Mouse (Mus musculus) kidney, embryonic 16.5 days (tissue): ENCODE measurements around the gene Nyap2. TPM values are rescaled to one million over a fixed set of nuclear protein-coding genes. Genes with fewer than 3 reads are reported as not detected.

Experiments used
- ATAC-seq: fragments of 200-750 bp; cut with Nextera tagmentation; 2 replicates; pipeline ENCODE4 v1.8.0; 2017; ENCODE audit warnings: moderate TSS enrichment; ENCODE audit not compliant: low FRiP score, low TSS enrichment
- H3K27ac ChIP-seq: fragments of 300-500 bp; sonication (generic); 2 replicates; pipeline ENCODE4 v1.5.1; 2014; ENCODE audit warnings: low read length
- H3K27me3 ChIP-seq: fragments of 300-500 bp; sonication (generic); 2 replicates; pipeline ENCODE4 v1.6.1; 2014; ENCODE audit warnings: low read length, control low read depth, mixed read lengths; ENCODE audit not compliant: insufficient read depth
- H3K36me3 ChIP-seq: fragments of 300-500 bp; sonication (generic); 2 replicates; pipeline ENCODE4 v1.6.1; 2014; ENCODE audit warnings: low read length, control low read depth, mixed read lengths; ENCODE audit not compliant: insufficient read depth
- H3K4me1 ChIP-seq: fragments of 300-500 bp; sonication (generic); 2 replicates; pipeline ENCODE4 v1.6.1; 2014; ENCODE audit warnings: low read length, control low read depth, mixed read lengths; ENCODE audit not compliant: insufficient read depth
- H3K4me2 ChIP-seq: fragments of 300-500 bp; sonication (generic); replicated peaks from 2 replicates; pipeline ENCODE4 v1.6.1; 2014; ENCODE audit warnings: low read depth, low read length
- H3K4me3 ChIP-seq: fragments of 300-500 bp; sonication (generic); 2 replicates; pipeline ENCODE4 v1.5.1; 2014; ENCODE audit warnings: mild to moderate bottlenecking, low read length
- H3K9ac ChIP-seq: fragments of 300-500 bp; sonication (generic); replicated peaks from 2 replicates; pipeline ENCODE4 v1.6.1; 2014; ENCODE audit warnings: low read length
- H3K9me3 ChIP-seq: fragments of 300-500 bp; sonication (generic); 2 replicates; pipeline ENCODE4 v1.6.1; 2016; ENCODE audit warnings: low read length, control low read depth
- WGBS: fragments of 180-500 bp; shearing (Covaris S2); extraction: QIAGEN DNeasy Blood & Tissue Kit; methylation state at CpG from one replicate; pipeline ENCODE4 v1.1.7; 2014; 5-methylcytosine and 5-hydroxymethylcytosine counted together
- polyA plus RNA-seq: library from polyadenylated mRNA; unstranded; fragments of >200 nt; fragmentation: Nextera tagmentation; extraction: Ambion mirVana; gene quantifications from 2 replicates; pipeline ENCODE4 v1.2.1, GENCODE M21; 2015

Gene Nyap2
- 0.05 and 0.09 TPM in 2 replicates for polyA plus RNA-seq

DNA sequence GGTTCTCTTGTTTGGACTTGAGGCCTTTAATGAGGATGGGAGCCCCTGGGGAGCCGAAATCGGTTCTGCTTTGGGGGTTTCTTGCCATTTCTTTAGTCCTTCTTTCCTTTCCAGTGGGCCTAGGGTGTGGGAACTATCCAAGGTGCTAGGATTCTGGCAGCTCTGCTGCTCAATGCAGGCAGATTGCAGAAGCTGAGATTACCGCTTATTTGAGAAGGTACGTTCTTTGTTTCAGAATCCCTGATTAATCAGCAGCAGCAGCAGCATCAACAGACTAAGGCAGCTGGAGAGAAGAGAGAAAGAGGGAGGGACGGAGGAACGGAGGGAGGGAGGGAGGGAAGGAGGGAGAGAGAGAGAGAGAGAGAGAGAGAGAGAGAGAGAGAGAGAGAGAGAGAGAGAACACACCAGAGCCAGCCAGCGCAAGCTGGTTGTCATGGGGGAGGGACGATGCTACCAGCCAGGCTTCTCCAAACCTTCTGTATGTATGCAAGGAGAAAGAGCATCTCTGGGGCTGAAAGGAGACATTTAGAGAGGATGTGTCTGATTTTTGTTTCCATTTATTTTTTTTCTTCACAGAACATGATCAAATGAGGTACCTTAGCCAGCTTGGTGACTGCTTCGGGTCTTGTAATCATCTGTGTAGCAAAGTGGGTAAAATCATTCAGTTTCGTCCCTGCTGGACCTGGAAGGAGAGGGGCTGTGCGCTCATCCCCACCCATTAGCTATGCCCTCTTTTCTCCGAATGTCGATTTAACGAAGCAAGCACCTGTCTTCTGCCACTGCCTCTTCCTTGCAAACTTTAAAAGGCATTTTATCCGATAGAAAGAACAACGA lies at the start of gene Nyap2:
Gene Nyap2 (plus strand): TSS at position 120 of the 834 bp plus-strand sequence.
- Histone ChIP-seq H3K9me3 (no peaks in the 10 kb centered on the region), H3K4me2 (no peak within 1 kb of the TSS), H3K9ac (no peak within 1 kb of the TSS), H3K4me1 (no peaks in the 10 kb centered on the region), H3K27me3 (no peaks in the 10 kb centered on the region), H3K27ac (no peak within 1 kb of the TSS), H3K4me3 (no peak within 1 kb of the TSS), H3K36me3 (no peaks in the 10 kb centered on the region)
- ATAC-seq: no peak
- WGBS: 37% methylated on average over 16 of the region's 16 CpGs

DNA sequence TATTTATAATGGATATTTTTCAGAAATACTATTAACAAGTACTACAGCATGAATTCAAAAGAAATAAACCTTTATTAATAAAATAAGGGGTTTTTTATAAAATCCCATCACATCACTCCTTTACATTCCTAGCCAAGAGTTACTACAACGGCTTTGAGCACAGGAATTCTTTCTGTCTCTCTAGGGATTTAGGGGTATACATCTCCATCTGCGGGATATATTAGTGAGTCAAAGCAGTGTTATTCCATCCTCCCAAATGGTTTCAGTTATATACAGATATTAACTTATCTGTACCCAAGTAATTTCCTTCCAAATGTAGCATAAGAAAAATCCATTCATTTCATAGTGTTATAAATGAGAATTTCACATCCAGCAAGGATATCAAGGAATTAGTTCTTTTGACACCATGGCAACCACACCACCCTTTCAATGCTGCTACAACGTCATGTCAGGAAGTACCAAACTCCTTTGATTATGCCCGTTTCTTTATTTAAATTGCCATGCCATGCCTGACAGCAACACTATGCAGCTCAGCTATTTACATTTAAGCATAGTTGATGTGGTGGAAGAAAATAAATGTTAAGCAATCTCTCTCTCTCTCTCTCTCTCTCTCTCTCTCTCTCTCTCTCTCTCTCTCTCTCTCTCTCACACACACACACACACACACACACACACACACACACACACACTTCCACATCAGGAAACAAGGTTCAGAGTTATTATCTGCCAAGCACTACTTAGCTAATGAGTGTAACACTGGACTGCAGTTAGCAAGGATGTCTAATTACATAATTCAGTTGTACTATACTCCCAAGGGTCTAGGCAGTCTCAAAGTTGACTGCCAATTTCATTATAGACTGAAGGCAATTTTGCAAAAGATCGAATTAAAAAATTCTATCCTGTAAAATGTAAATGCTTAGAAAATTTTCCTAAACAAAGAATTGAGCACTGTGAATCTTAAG lies 33.6 kb upstream of the Nyap2 start:
- Histone ChIP-seq H3K9ac (no peak overlapping the region), H3K27me3 (no peaks in the 10 kb centered on the region), H3K27ac (no peak overlapping the region), H3K4me1 (no peaks in the 10 kb centered on the region), H3K9me3 (no peaks in the 10 kb centered on the region), H3K4me2 (no peak overlapping the region), H3K4me3 (no peak overlapping the region), H3K36me3 (no peaks in the 10 kb centered on the region)
- WGBS: 59% methylated on average over 5 of the region's 5 CpGs
- no peak for ATAC-seq

DNA sequence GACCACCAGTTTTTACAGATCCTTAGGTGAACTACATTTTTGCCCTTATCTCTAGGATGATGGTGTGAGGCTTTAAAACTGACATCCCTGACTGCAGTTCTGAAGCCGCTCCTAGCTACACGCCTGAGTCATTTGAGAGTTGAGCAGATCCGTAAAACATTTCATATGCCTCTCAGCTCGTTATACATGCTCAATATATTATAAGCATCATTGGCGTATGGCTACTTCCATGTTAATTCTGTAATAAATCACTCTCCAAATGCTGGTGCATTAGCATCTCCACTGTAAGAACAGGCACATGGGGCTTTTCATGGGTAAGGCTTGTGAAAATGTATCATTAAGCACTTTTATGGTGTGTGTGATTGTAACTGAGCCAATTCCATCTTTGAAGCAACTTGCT lies 18.4 kb upstream of the Nyap2 start:
- 67% methylated on average over 5 of the region's 5 CpGs for WGBS
- H3K4me3 ChIP-seq: no peak overlapping the region
- no peaks in the 10 kb centered on the region for H3K36me3 ChIP-seq
- no peaks in the 10 kb centered on the region for H3K27me3 ChIP-seq
- no peaks in the 10 kb centered on the region for H3K9me3 ChIP-seq
- no peak overlapping the region for H3K27ac ChIP-seq
- no peaks in the 10 kb centered on the region for H3K4me1 ChIP-seq
- H3K9ac ChIP-seq: no peak overlapping the region
- no peak for ATAC-seq
- H3K4me2 ChIP-seq: no peak overlapping the region

DNA sequence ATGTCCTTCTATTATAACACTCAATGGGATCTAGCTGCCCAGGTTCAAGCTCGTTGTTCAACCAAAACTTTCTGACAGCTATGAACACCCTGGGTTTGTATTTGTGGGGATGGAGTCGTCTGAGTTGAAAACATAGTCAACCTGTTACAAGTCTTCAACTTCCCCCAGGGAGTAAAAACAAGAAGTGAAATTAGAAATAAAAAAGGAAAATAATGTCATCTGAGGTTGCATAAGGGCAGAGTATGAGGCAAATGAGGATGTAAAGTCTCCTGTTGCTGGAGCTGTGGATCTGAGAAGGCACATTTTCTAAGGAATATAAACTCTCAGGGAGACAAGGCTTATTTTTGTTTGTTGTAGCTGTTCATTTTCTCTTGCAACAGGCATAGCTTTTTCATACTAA lies 17.9 kb upstream of the Nyap2 start:
- WGBS: 76% methylated on average over 2 of the region's 2 CpGs
- Histone ChIP-seq H3K9ac (no peak overlapping the region), H3K4me1 (no peaks in the 10 kb centered on the region), H3K4me3 (no peak overlapping the region), H3K27ac (no peak overlapping the region), H3K4me2 (no peak overlapping the region), H3K36me3 (no peaks in the 10 kb centered on the region), H3K9me3 (no peaks in the 10 kb centered on the region), H3K27me3 (no peaks in the 10 kb centered on the region)
- ATAC-seq: no peak

DNA sequence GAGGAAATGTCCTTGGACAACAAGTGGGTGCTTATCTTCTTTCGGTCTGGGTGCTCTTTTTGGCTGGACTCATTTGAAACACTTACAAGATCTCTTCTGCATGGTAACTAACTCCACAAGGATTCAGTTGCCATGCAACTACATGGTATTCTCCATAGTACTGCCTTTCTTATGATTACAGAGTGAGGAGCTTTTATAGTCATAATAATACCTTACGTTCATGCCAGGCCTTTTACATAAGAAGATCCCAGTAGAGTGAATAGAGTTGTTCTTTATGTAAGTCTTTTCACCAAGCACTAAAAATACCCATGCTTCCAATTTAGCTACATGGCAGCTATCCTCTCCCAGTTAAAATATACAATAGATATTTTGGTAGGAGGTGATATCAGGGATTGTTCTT lies 13.9 kb upstream of the Nyap2 start:
- no peak overlapping the region for H3K4me3 ChIP-seq
- WGBS: 92% methylated on average over 2 of the region's 2 CpGs
- H3K9ac ChIP-seq: no peak overlapping the region
- H3K9me3 ChIP-seq: no peaks in the 10 kb centered on the region
- H3K27ac ChIP-seq: no peak overlapping the region
- no peak for ATAC-seq
- H3K36me3 ChIP-seq: no peaks in the 10 kb centered on the region
- H3K4me1 ChIP-seq: no peaks in the 10 kb centered on the region
- no peaks in the 10 kb centered on the region for H3K27me3 ChIP-seq
- H3K4me2 ChIP-seq: no peak overlapping the region

DNA sequence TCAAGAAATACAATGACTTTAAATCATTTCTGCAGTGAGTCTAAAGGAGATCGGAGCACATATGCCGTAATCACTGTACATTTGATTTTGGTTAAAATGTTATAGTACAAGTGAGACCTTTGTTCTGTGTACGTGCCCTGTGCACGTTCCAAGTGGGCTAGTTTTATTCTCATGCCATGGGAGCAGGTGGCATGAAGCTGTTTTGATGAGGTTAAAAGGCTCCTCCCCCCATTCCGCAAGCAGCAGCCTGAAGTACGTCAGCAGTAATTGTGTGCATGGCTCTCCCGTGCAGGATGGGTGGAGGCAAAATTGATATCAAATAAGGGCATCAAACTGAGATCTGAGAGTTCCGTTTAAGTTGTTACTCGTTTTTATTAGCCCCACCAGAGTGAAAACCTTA lies 491 bp upstream of the Nyap2 start:
- H3K27me3 ChIP-seq: no peaks in the 10 kb centered on the region
- no peaks in the 10 kb centered on the region for H3K9me3 ChIP-seq
- no peak overlapping the region for H3K27ac ChIP-seq
- H3K4me2 ChIP-seq: no peak overlapping the region
- H3K36me3 ChIP-seq: no peaks in the 10 kb centered on the region
- no peak for ATAC-seq
- H3K4me3 ChIP-seq: no peak overlapping the region
- WGBS: 68% methylated on average over 9 of the region's 9 CpGs
- H3K4me1 ChIP-seq: no peaks in the 10 kb centered on the region
- no peak overlapping the region for H3K9ac ChIP-seq

DNA sequence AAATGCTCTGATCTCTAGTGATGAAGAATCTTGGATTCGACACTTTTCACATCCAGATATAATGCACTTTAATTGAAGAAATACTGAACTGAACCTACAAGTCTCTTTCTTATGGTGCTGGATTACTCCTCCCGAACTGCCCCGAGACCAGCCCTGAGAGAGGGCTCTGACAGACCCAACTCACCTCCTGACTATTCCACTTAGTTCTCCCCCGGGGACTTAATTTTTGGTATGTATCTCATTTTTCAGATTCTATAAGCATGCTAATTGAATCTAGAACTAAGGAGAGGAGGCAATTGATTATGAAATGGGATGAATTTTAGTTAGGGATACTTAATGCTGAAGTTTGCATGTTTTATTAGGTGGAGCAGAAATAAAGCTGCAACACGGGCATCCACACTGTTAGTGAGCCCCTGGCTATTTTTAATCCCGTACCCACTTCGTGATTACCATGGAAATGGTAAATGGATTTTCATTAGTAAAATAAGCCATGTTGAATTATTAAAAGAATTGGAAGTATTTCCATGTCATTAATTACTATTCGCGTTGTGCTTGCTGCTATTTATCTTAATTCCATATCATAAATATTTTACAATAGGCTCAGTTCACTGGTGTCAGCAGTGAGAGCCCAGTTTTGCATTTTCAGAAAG lies 1.0 kb downstream of the Nyap2 start:
- H3K9me3 ChIP-seq: no peaks in the 10 kb centered on the region
- no peaks in the 10 kb centered on the region for H3K36me3 ChIP-seq
- ATAC-seq: no peak
- WGBS: 81% methylated on average over 9 of the region's 9 CpGs
- no peak overlapping the region for H3K4me3 ChIP-seq
- H3K27me3 ChIP-seq: no peaks in the 10 kb centered on the region
- no peak overlapping the region for H3K9ac ChIP-seq
- no peak overlapping the region for H3K27ac ChIP-seq
- no peaks in the 10 kb centered on the region for H3K4me1 ChIP-seq
- no peak overlapping the region for H3K4me2 ChIP-seq

DNA sequence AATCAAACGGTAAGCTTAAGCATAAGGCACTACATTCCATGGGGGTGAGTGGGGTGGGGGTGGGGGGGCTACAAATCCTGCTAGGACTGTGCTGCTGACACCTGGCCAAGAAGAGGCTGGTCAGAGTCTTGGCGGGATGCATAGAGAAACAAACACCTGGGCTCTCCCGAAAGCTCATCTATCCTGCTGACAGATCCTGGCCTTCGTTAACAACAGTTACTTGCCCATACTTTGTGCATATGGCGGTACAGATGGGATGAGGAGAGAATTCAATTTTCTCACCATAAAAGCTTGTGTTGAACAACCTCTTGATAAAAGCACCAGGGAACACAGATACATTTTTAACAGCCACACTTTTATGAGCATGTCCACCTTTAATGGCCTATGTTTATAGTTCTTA lies 10.7 kb downstream of the Nyap2 start:
- Histone ChIP-seq H3K9me3 (no peaks in the 10 kb centered on the region), H3K4me2 (no peak overlapping the region), H3K27me3 (no peaks in the 10 kb centered on the region), H3K36me3 (no peaks in the 10 kb centered on the region), H3K4me1 (no peaks in the 10 kb centered on the region), H3K4me3 (no peak overlapping the region), H3K27ac (no peak overlapping the region), H3K9ac (no peak overlapping the region)
- WGBS: 80% methylated on average over 5 of the region's 5 CpGs
- ATAC-seq: no peak

DNA sequence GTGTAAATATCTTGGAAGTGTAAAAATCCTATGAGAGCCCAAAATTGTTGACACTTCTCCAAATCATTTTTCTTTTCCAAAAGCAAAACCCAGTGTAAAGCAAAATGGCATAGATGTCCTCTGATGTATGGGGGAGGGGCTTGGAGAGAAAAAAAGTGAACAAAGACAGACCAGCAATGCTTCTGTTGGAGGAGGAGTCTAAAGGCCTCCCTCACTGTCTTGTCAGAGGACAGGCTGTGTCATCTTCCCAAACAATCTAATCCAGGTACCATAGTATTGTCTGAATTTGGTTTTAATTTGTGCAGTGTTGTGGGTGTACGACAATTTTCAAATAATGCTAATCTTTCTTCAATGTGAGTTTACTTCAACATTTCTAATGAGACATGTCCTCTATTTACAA lies 13.7 kb downstream of the Nyap2 start:
- Histone ChIP-seq H3K9me3 (no peaks in the 10 kb centered on the region), H3K4me1 (no peaks in the 10 kb centered on the region), H3K4me3 (no peak overlapping the region), H3K27ac (no peak overlapping the region), H3K4me2 (no peak overlapping the region), H3K27me3 (no peaks in the 10 kb centered on the region), H3K9ac (no peak overlapping the region), H3K36me3 (no peaks in the 10 kb centered on the region)
- 88% methylated on average over 1 of the region's 1 CpGs for WGBS
- ATAC-seq: no peak
